Mouse (Mus musculus): ENCODE data around the gene Cd59b. TPM values are rescaled to one million over a fixed set of nuclear protein-coding genes. Genes with fewer than 3 reads are reported as not detected.
A peak's percentile ranks its signal among the peaks of the same experiment; 100 is the strongest.

The Cd59b gene
- polyA plus RNA-seq, 1 experiment from 2014 or later = 4.3 TPM

DNA sequence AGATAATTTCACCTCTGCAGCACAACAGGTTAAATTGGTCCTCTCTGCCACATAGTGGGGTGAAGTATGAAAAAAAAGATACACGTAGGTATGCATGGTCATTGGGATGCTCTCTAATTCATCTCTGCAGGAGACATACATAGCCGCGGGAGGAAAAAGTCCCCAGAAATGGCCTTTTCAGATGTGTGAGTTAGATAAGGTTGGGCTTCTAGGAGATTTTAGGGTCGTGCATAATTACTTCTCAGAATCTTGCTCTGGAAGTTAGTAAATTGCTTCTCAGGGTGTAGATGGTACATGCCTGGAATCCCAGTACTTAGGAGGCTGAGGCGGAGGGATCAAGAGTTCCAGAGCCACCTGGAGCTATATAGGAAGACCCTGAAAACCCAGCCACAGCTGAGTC lies 54.4 kb downstream of the Cd59b start:
- DNase-seq (ENCODE audit: low spot score) = no peak
- WGBS = 71% methylated on average over 5 of the region's 5 CpGs
- no peak overlapping the region for H3K27ac ChIP-seq
- H3K36me3 ChIP-seq = no peaks in the 10 kb centered on the region
- no peak overlapping the region for H3K4me3 ChIP-seq
- no peaks in the 10 kb centered on the region for H3K9me3 ChIP-seq
- H3K27me3 ChIP-seq (ENCODE audit: insufficient read depth, poor library complexity, severe bottlenecking) = 0 out of 2 replicates have a peak, but pooled peaks cover 7% of the 10 kb centered on the region
- peaks cover 43% of the 10 kb centered on the region for H3K4me1 ChIP-seq

DNA sequence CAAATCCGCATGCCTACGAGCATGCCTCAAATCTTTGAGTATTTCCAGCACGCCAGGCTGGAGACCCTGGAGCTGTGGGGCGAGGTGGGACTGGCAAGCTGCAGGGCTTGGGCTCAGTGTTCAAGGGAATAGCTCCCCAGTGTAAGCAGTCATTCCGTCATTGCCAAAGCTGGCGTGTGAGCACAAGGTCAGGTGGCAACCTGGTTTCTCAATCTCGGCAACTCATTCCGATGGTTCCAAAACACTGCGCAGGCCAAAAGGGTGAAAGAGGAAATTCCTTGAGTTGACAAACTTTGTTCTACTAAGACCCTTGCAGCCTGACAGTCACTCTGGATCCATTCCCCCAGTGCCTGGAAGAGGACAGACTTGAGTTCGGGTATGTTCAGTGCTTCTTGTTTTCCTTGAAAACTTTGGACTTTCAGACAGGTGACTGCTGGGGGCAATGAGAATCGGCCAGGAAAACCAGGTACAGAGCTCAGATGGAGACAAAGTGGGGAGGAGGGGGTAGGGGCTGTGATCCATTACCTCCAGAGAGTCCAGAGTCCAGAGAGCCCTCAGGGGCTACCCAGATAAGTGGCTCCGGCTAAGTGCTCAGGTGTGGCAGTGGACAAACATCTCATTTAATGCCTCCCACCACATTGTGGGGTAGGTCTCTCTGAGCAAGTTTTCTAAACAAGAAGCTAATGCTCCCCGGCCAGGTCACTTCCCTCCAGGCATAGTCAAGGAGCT lies 59.3 kb downstream of the Cd59b start:
- H3K9me3 ChIP-seq = no peaks in the 10 kb centered on the region
- H3K27me3 ChIP-seq (ENCODE audit: insufficient read depth, poor library complexity, severe bottlenecking) = 0 out of 2 replicates have a peak, but pooled peaks cover 7% of the 10 kb centered on the region
- 87% methylated on average over 13 of the region's 13 CpGs for WGBS
- no peak for DNase-seq (ENCODE audit: low spot score)
- peaks cover 45% of the 10 kb centered on the region for H3K4me1 ChIP-seq
- H3K36me3 ChIP-seq = no peaks in the 10 kb centered on the region
- no peak overlapping the region for H3K4me3 ChIP-seq
- H3K27ac ChIP-seq = peak overlapping the region; percentile 53

DNA sequence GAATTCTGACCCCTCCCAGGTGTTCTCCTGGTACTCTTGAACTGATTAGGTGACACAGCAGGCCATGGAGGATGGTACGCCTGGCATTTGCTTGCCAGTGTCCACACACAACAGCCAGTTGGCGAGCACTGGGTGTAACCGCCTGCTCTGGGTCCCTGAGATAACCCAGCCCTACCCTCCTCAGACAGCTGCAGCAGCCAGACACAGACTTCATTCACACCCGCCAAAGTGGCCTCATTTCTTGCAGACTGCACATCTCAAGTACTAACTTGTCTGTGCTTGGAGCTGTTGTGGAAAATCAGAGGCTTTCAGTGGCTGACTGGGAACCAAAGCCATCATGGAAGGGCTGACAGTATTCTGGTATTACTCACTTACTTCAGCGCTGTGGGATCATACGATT lies 60.5 kb downstream of the Cd59b start:
- H3K27me3 ChIP-seq (ENCODE audit: insufficient read depth, poor library complexity, severe bottlenecking) = 0 out of 2 replicates have a peak, but pooled peaks cover 7% of the 10 kb centered on the region
- peak overlapping the region; percentile 53; the same call in 1 of the 2 replicates for H3K27ac ChIP-seq
- no peak overlapping the region for H3K4me3 ChIP-seq
- H3K4me1 ChIP-seq = peaks cover 42% of the 10 kb centered on the region
- H3K9me3 ChIP-seq = no peaks in the 10 kb centered on the region
- 43% methylated on average over 6 of the region's 6 CpGs for WGBS
- no peaks in the 10 kb centered on the region for H3K36me3 ChIP-seq
- peak; percentile 94 for DNase-seq (ENCODE audit: low spot score)

DNA sequence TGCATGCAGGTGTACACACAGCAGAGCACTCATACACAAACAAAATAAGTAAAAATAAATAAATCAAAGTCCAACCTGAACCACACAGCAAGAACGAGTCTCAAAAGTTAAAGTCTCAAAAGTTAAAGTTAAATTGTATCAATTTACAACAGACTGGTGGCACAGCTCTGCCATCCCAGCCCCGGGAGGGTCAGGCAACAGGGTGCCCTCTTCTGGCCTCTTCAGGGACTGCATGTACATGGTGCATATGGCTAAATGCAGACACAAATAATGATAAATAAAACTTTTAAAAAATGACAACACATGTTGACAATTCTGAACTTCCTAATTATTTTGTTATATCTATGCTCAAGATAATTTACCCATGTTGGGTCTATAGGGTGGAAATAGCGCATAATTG lies 61.3 kb downstream of the Cd59b start:
- 0 out of 2 replicates have a peak, but pooled peaks cover 7% of the 10 kb centered on the region for H3K27me3 ChIP-seq (ENCODE audit: insufficient read depth, poor library complexity, severe bottlenecking)
- H3K4me1 ChIP-seq = peaks cover 42% of the 10 kb centered on the region
- 57% methylated on average over 3 of the region's 3 CpGs for WGBS
- H3K36me3 ChIP-seq = no peaks in the 10 kb centered on the region
- H3K4me3 ChIP-seq = no peak overlapping the region
- DNase-seq (ENCODE audit: low spot score) = no peak
- H3K9me3 ChIP-seq = no peaks in the 10 kb centered on the region
- no peak overlapping the region for H3K27ac ChIP-seq

DNA sequence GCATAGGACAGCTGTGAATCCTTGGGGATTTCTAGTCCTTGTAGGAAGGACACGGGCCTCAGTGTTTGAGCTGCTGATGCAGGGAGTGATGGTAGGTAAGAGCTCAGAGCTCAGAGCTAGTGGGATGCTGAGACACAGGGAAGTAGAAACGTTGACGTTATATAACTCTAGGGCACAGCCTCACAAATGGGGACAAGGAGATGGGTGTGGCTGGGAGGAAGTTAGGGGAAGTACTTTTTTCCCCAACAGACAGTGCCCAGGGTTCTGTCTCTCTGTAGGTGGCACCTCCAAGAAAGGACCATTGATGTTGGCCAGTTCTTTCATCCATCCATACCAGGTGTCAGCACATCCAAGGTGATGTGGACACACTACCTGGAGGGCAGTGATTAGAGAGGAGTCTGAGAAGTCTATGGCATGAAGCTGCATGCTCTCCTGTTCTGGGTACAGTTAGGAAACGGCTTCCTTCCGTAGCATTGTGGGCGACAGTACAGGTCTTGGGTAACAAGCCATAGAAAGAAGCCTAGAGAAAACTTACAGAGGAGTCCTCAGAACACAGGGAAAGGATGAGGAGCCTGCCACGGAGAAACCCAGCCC lies 62.7 kb downstream of the Cd59b start:
- H3K27ac ChIP-seq = no peak overlapping the region
- H3K4me1 ChIP-seq = peaks cover 42% of the 10 kb centered on the region
- no peaks in the 10 kb centered on the region for H3K9me3 ChIP-seq
- 67% methylated on average over 7 of the region's 7 CpGs for WGBS
- DNase-seq (ENCODE audit: low spot score) = no peak
- 0 out of 2 replicates have a peak, but pooled peaks cover under 1% of the 10 kb centered on the region for H3K27me3 ChIP-seq (ENCODE audit: insufficient read depth, poor library complexity, severe bottlenecking)
- H3K4me3 ChIP-seq = no peak overlapping the region
- no peaks in the 10 kb centered on the region for H3K36me3 ChIP-seq

DNA sequence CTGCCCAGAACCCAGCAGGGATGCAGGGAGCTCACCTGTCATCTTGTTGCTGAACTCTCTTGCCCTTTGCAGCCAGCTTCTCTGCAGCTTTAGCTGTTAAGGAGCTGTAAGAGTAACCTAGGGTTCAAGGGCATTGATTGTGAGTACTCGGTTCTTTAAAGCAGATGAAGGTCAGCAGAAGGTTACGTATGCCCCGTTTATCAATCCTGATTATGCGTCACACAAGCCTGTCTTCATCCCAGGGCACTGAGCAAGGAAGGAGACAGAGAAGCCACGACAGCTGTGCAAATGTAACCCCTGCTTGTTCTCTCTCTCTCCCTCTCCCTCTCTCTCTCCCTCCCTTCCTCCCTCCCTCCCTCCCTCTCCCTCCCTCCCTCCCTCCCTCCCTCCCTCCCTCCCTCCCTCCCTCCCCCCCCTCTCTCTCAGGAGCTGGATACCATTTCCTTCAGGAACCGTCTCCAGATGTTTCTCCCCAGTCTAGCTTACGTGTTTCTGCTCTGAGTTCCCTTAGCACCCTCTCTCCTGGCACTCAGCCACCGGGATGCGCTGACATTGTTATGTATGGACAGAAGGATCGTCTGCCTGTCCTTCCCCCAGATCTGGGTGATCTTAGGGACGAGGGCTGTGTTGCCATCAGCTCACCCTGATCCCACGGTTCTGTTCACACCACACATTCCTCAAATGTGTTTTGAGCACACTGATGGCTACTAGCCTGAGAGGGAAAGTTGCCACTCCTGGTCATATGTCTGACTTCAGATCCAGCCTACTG lies 63.6 kb downstream of the Cd59b start:
- no peak for DNase-seq (ENCODE audit: low spot score)
- no peaks in the 10 kb centered on the region for H3K27me3 ChIP-seq (ENCODE audit: insufficient read depth, poor library complexity, severe bottlenecking)
- no peak overlapping the region for H3K4me3 ChIP-seq
- WGBS = 29% methylated on average over 12 of the region's 12 CpGs
- H3K27ac ChIP-seq = no peak overlapping the region
- no peaks in the 10 kb centered on the region for H3K9me3 ChIP-seq
- peaks cover 42% of the 10 kb centered on the region for H3K4me1 ChIP-seq
- no peaks in the 10 kb centered on the region for H3K36me3 ChIP-seq

DNA sequence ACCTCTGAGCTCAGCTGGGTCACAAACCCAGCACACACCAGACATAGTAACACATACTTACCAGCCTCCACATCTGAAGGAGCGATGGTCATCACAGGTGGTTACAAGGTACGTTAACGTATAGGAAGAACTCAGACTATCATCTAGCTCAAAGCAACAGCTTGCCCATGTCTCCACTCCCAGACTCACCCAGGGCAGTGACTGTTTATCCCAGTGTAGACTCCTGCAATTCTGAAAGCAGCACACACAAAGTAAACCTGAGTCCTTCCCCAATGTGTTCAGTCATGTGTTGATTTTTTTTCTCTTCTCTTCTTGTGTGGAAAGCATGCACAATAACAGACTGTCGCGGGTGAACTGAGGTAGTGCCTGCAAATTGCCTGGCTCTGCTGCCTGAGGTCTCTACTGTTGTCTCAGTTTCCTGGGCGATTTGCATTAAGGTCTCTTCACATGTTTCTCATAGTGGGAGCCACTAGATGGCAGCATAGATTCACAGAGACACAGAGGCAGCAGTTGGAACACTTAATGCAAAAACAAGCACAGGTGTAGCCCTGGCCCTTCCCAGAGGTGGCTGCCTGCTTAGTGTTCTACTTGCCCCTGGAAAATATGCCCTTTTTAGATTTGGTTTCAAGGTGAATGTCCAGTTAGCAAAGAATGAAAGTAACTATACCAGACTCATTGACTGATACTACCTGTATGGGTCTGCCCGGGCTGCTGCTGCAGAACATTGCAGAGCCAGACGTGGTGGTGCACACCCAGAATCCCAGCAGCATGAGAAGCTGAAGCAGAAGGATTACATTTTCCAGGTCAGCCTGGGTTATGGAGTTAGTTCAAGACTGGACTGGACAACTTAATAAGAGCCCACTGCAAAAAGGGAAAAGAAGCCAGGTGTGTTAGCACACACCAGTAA lies 64.8 kb downstream of the Cd59b start:
- WGBS = 45% methylated on average over 8 of the region's 8 CpGs
- H3K36me3 ChIP-seq = no peaks in the 10 kb centered on the region
- no peaks in the 10 kb centered on the region for H3K27me3 ChIP-seq (ENCODE audit: insufficient read depth, poor library complexity, severe bottlenecking)
- DNase-seq (ENCODE audit: low spot score) = peak; percentile 82
- H3K27ac ChIP-seq = no peak overlapping the region
- H3K4me3 ChIP-seq = no peak overlapping the region
- peaks cover 38% of the 10 kb centered on the region for H3K4me1 ChIP-seq
- no peaks in the 10 kb centered on the region for H3K9me3 ChIP-seq

DNA sequence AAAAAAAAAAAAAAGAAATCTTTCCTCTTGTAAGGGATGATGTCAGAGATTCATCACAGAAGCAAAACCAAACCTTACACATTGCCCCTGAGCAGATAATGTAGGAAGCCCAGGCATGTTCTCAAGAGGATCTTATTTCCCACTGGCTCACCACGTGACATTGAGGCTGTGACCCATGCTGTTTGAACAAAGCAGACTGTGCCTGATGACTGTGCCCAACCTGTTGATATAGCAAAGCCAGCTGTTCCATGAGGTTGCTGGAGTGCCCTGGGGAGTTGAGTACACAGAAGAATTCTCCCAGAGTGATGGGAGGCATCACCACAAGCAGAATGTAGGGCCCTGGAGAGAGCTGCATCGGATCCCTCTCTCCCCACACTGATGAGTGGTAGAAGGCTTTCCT lies 66.3 kb downstream of the Cd59b start:
- Histone ChIP-seq H3K4me3 (no peak overlapping the region), H3K27me3 (ENCODE audit: insufficient read depth, poor library complexity, severe bottlenecking) (no peaks in the 10 kb centered on the region), H3K36me3 (no peaks in the 10 kb centered on the region), H3K27ac (no peak overlapping the region), H3K4me1 (peaks cover 26% of the 10 kb centered on the region), H3K9me3 (no peaks in the 10 kb centered on the region)
- 65% methylated on average over 2 of the region's 2 CpGs for WGBS
- DNase-seq (ENCODE audit: low spot score) = no peak

Other genes starting within 250 kb of the Cd59b start
- 21.7 and 35.2 TPM in 2 replicates for gene Lmo2, start 111.9 kb upstream of the Cd59b start, polyA plus RNA-seq (2016; fragmentation: Nextera tagmentation; extraction: Ambion mirVana)
- gene Fbxo3, start 42.1 kb upstream of the Cd59b start, polyA plus RNA-seq (2016; fragmentation: Nextera tagmentation; extraction: Ambion mirVana) = 46.2 and 46.3 TPM in 2 replicates
- gene 4931422A03Rik, start 41.5 kb upstream of the Cd59b start, polyA plus RNA-seq (2016; fragmentation: Nextera tagmentation; extraction: Ambion mirVana) = 1.5 and 1.9 TPM in 2 replicates
- gene Gm10912, start 4.0 kb upstream of the Cd59b start, polyA plus RNA-seq (2016; fragmentation: Nextera tagmentation; extraction: Ambion mirVana) = not detected in 2 replicates
- gene Gm10799, start 1.3 kb upstream of the Cd59b start, polyA plus RNA-seq (2016; fragmentation: Nextera tagmentation; extraction: Ambion mirVana) = not detected in 2 replicates
- gene Cd59a, start 26.0 kb downstream of the Cd59b start, polyA plus RNA-seq (2016; fragmentation: Nextera tagmentation; extraction: Ambion mirVana) = 70.8 and 82.0 TPM in 2 replicates
- 0.55 and 0.71 TPM in 2 replicates for gene A930018P22Rik, start 52.9 kb downstream of the Cd59b start, polyA plus RNA-seq (2016; fragmentation: Nextera tagmentation; extraction: Ambion mirVana)